Mouse (Mus musculus): ENCODE measurements at regions not wholly inside any gene's neighbourhood (a gene's known extent, or its start where the extent isn't known, plus 50 kb on each side); places are given as distances from the start of the nearest gene placed in this dataset.
A peak's percentile ranks its signal among the peaks of the same experiment; 100 is the strongest.

GRCm38 (mm10) chr13:97847561-97847960, 87.1 kb upstream of the Gm10260 start:
- no peak for DNase-seq (ENCODE audit: low spot score in 2 of 2)

- DNase-seq (ENCODE audit: low spot score in 2 of 2), result no peak
Observed at GRCm38 (mm10) chr13:97845148-97845547, 84.7 kb upstream of the Gm10260 start.

GRCm38 (mm10) chr13:97842801-97843200, 82.4 kb upstream of the Gm10260 start:
- no peak for DNase-seq (ENCODE audit: low spot score in 2 of 2)

GRCm38 (mm10) chr13:97841503-97841902, 81.1 kb upstream of the Gm10260 start:
- no peak for DNase-seq (ENCODE audit: low spot score in 2 of 2)

GRCm38 (mm10) chr13:97839617-97840308, 79.3 kb upstream of the Gm10260 start:
- DNase-seq (ENCODE audit: low spot score in 2 of 2), result no peak

GRCm38 (mm10) chr13:97837443-97838000, 77.1 kb upstream of the Gm10260 start:
- DNase-seq (ENCODE audit: low spot score in 2 of 2), result peak in 1 of 2 experiments; percentile 6

GRCm38 (mm10) chr13:97832448-97832847, 72.0 kb upstream of the Gm10260 start:
- DNase-seq (ENCODE audit: low spot score in 2 of 2), result no peak

GRCm38 (mm10) chr13:97831839-97832238, 71.4 kb upstream of the Gm10260 start:
- no peak for DNase-seq (ENCODE audit: low spot score in 2 of 2)

- DNase-seq (ENCODE audit: low spot score in 2 of 2), result no peak
Observed at GRCm38 (mm10) chr13:97829558-97829957, 69.1 kb upstream of the Gm10260 start.

- no peak for DNase-seq (ENCODE audit: low spot score in 2 of 2)
Observed at GRCm38 (mm10) chr13:97825801-97826576, 65.6 kb upstream of the Gm10260 start.

- no peak for DNase-seq (ENCODE audit: low spot score in 2 of 2)
Observed at GRCm38 (mm10) chr13:97825361-97825760, 64.9 kb upstream of the Gm10260 start.

GRCm38 (mm10) chr13:97824071-97824716, 63.8 kb upstream of the Gm10260 start:
- no peak for DNase-seq (ENCODE audit: low spot score in 2 of 2)

GRCm38 (mm10) chr13:97821630-97822029, 61.2 kb upstream of the Gm10260 start:
- DNase-seq (ENCODE audit: low spot score in 2 of 2), result no peak

- DNase-seq (ENCODE audit: low spot score in 2 of 2), result no peak
Observed at GRCm38 (mm10) chr13:97821011-97821410, 60.6 kb upstream of the Gm10260 start.

GRCm38 (mm10) chr13:97820401-97820800, 60.0 kb upstream of the Gm10260 start:
- no peak for DNase-seq (ENCODE audit: low spot score in 2 of 2)

GRCm38 (mm10) chr13:97819036-97819435, 58.6 kb upstream of the Gm10260 start:
- DNase-seq (ENCODE audit: low spot score in 2 of 2), result no peak

- DNase-seq (ENCODE audit: low spot score in 2 of 2), result no peak
Observed at GRCm38 (mm10) chr13:97816923-97817322, 56.5 kb upstream of the Gm10260 start.
